Mouse (Mus musculus) right cerebral cortex, postnatal 4 days (tissue): Measurements from ENCODE around the gene Mdga1.

Experiments used
- DNase-seq: peaks from one replicate; pipeline ENCODE4 v3.0.0-alpha.2; 2022

Mdga1 gene

DNA sequence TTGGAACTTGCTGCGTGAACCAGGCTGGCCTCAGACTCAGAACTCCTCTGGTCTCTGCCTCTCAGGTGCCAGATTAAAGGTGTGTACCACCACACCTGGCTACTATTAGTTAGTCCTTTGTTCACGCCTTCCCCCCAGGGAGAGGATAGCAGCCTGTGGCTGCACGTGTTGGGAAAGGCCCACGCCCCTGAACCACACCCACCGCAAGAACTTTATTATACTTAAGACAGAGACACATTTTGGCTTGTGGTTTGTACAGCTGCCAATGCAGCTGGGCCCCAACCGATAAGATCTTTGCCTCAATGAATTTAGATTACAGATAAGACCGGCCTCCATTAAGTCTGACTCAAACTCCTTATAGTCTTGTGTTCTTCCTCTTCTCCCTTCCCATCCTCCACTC is 10.0 kb upstream of the Mdga1 start:
- no peak for DNase-seq

- DNase-seq: no peak
Measured at GRCm38 (mm10) chr17:29979020-29979419, 9.1 kb upstream of the Mdga1 start.

DNA sequence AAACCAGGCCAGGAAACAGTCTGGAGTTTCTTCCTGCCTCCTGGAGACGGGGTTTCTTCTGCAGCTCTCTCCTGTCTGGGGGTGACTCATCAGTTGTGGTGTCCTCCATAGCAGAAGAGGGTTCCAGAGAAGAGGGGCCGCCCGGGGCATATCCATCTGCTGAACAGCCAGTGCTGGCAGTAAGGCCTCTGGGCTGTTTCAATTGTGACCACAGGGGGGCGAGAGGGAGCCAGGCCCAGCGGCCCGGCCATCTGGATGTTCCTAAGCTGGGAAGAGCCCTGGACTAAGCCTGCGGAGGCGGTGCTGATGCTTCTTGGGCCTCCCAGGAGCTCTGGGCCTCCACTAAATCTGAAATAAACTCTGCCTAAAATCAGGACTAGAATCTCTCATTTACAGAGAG is 5.8 kb upstream of the Mdga1 start:
- DNase-seq: peak; percentile 88

DNA sequence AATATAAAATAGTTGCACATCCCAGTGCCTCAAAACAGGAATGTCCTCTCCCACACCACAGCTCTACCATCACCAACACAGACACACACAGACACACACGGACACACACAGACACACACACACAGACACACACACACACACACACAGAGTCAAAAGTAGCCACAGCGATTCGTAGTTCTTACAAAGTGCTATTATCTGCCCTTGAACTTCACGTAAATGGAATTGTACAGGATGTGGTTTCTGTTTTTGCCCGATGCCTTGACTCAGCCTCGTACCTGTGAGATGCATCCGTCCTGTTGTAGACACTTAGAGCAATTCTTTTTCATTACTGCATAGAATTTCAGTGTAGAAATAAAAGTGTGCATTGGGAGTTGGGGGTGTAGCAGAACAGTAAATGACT is 3.3 kb upstream of the Mdga1 start:
- no peak for DNase-seq

DNA sequence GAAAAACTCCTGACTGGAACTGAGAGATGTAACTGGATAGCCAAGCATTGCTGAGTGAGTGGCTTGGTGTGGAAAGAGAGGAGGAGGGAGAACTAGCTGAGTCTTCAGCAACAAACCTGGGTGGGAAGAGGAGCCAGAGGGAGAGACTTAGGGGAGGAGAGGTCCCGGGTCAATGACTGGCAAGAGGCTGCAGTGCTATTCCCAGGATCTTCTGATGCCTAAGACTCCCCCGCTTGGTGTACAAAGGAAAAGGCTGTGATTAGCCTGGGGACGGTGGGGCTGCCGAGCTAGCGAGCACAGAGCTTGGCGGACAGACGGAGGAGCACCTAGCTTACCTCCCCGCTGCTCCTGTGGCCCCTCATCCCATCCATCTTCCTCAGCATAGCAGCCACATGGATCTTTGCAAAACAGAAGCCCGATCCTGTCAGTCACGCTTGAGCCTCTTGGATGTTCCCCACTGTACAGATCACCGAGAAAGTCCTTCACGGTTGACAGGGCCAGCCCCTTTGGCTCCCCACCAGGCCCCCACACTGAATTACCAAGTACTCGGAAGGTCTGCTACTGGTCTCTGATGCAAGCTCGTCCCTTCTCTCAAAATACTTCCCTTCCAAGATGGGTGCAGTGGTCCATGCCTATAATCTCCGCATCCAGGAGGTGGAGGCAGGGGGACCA is 2.0 kb upstream of the Mdga1 start:
- DNase-seq: no peak

GRCm38 (mm10) chr17:29965506-29965905 is 4.4 kb downstream of the Mdga1 start:
- DNase-seq: no peak

DNA sequence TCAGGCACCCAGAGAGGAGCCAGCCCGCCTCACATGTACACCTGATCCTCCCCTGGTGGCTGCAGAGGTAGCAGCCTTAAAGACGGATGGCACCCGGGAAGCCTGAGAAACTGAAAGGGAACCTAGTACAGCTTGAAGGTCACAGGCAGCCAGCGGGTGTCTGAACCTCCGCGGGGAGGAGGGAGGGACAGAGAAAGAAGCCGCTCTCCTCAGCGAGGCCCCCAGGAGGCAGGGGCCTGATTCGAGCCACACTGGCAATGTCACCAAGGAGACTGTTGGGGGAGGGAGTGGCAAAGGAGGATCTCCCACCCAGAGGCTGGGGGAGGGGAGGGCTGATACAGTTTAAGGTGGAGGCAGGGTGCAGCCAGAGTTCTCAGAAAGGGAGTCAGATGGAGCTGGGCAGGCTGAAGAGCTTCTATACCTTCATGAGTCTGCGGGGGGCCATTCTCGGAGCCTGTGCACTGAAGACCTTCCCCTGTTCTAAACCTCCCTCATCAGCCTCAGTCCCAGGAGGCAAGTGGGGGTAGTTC is 6.1 kb downstream of the Mdga1 start:
- DNase-seq: no peak

DNA sequence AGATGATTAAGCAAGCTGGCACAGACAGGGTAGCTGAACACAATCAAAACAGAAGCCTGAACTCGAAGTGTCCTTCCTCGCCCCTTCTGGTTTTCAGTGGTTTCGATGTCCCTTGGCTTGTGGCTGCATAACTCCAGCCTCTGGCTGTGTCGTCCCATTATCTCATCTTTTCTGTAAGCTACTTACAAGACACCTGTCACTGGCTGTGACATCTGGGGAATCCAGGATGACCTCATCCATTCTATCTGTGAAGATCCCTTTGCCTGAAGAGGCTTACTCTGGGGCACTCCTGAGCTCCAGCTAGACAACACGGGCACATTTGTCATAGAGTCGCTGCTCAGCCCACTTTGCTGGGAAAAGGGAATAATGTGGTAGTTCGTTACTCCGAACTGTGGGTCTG is 14.0 kb downstream of the Mdga1 start:
- DNase-seq: no peak

GRCm38 (mm10) chr17:29954316-29954715 is 15.6 kb downstream of the Mdga1 start:
- no peak for DNase-seq

DNA sequence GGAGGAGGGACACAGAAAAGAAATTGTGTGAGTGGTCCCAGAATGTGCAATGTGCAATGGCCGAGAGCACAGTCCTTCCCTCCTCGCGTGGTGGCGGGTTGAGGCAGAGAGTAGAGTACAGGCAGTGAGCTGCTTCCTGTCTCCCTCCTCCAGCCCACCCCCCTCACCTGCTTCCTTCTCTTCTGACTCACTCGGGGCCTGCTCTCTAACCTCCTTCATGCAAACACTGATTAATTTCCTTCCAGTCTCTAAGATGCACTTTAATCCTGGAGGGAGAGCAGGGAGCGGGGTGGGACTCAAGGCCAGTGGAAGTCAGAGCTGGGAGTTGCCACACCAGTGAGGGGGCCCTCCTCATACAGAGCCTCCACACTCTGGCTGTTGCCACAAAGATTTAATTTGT is 18.8 kb downstream of the Mdga1 start:
- DNase-seq: no peak

GRCm38 (mm10) chr17:29950574-29950973 is 19.3 kb downstream of the Mdga1 start:
- no peak for DNase-seq

GRCm38 (mm10) chr17:29947271-29947714 is 22.6 kb downstream of the Mdga1 start:
- no peak for DNase-seq

DNA sequence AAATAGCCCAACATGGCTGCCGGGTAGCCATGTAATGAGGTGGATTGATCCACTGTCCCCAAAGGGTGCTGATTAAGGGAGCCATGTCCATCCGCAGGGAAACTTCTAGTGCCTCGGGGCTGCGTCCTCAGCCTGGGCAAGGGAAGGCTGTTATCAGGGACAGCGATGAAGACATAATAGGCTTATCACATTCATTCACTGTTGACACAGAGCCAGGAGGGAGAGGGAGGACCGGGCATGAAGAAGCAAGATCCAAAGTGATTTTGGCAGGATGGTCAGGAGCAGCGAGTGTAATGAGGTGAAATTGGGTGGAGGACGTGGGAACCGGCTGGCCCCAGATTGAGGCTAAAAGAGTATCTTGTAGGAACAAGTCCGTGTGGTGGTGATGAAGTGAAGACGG is 25.5 kb downstream of the Mdga1 start:
- DNase-seq: no peak

GRCm38 (mm10) chr17:29939011-29939410 is 30.9 kb downstream of the Mdga1 start:
- no peak for DNase-seq

DNA sequence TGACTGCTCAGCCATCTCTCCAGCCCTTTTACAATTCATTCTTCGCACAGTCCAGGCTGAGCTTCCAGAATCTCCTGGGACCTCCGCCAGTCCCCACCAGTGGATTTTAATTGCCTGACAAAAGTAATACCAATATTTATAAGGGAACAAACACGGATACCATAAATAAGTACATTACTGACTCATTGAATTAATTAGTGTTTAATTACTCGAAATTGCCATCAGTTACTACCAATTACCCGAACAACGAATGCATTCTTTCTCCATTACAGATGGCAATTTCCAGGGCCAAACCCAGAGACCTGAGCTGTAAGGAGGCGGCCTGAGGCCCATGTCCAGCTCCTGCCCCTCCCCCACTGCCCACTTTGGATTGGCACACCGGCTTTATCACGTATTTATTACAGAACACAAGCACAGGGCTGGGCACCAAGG is 32.5 kb downstream of the Mdga1 start:
- no peak for DNase-seq

GRCm38 (mm10) chr17:29934133-29934851 is 35.6 kb downstream of the Mdga1 start:
- DNase-seq: no peak

GRCm38 (mm10) chr17:29932753-29933152 is 37.1 kb downstream of the Mdga1 start:
- DNase-seq: no peak

DNA sequence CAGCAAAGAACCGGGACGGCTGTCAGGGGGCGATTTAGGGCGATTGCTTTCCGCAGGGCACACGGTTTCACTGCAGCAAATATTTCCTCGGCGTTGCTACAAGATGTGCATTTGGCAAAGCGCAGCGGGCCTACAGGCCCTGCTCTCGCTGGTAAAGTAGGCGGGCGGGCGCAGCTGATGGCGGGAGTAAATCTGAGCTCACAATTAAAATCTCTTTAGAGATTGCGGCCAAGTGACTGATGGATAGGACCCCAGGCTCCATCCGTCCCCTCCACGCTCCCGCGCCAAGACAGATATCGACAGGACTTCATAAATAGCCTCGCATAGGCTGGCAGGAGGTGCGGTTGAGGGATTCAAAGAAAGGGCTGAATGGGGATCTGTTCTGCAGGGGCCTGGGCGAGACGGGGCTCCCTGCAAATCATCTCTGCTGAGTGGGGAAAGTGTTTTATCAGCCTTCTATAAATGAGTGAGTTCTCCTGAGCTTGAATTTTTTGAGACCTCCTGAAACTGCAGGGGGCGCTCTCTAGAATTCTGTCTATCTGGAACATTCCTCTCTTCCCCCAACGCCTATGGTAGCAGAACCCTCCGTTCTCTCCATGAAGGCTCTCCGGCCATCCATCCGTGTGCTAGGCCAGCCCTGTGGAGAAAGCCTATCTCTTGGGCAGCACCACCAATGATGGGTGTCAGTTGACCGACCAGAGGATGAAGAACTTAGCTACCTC is 38.5 kb downstream of the Mdga1 start:
- DNase-seq: no peak

DNA sequence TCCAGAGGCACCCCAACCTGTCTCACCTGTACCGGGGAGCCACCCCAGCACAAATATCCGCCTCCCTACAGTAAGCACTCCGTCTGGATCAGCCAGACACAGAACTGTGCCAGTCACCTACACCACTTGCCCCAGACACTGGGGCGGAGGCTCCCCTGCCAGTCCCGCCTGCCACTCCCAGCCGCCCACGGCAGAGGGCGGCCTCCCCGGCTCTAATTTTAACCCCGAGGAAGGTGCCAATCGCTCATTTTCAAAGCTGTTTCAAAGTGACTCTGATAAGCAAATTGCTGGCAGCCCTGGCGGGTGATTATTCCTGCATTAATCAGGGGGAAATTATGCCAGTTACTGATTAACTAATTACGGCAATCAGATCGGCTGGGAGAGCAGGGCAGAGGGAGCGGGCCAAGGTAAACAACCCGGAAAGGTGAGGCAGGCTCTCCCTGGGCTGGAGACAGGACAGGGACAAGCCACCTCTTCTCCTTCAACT is 41.1 kb downstream of the Mdga1 start:
- peak; percentile 22 for DNase-seq

GRCm38 (mm10) chr17:29925608-29926606 is 44.0 kb downstream of the Mdga1 start:
- DNase-seq: peak; percentile 26

- DNase-seq: no peak
Measured at GRCm38 (mm10) chr17:29920089-29920488, 49.8 kb downstream of the Mdga1 start.

GRCm38 (mm10) chr17:29919552-29919920 is 50.4 kb downstream of the Mdga1 start:
- DNase-seq: no peak
